In the genomic region with DNA sequence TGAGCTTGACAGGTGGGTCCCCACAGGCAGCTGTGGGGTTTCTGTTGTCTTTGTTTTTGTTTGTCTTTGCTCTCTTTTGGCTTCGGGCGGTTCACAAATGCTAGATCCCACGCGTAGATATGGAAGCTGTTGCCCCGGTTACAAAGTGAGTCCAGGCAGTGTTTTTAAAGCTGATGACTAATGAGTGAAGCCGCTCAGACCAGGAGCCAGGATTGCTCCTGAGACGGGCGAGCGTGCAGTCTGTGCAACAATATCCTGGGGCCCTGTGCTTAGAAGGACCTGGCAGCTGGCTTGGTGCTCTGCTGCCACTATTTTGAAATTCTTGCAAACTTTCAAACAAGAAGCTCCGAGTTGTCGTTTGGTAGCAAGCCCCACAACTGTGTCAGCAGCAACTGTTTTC, we compare ENCODE assay signal across 12 mouse cellular contexts. TPM values are rescaled to one million over a fixed set of nuclear protein-coding genes. Genes with fewer than 3 reads are reported as not detected.
DNase-seq lines count a peak whose midpoint lies in the region; ATAC-seq and TF ChIP-seq lines count a peak whose summit lies in the region.
"Had no signal": no experiment of that assay in that cellular context is flagged by ENCODE, and none has a peak within 500 bp of the region (broad histone marks: within the 10 kb centered on the region; RNA-seq: fewer than 3 reads in every experiment).

No protein-coding gene starts in this region.

- H3K4me3 ChIP-seq in hindbrain, embryonic 10.5 days: no peak overlapping the region
- no peak overlapping the region for H3K4me3 ChIP-seq in hindbrain, embryonic 14.5 days (replicated peaks; ENCODE audit: low read length)
- no peak overlapping the region for H3K4me3 ChIP-seq in limb, embryonic 14.5 days (replicated peaks; ENCODE audit: low read length)

- no peak overlapping the region for H3K4me2 ChIP-seq in hindbrain, embryonic 14.5 days (replicated peaks)
- H3K4me2 ChIP-seq in limb, embryonic 14.5 days (replicated peaks; ENCODE audit: low read depth, low read length, severe bottlenecking): no peak overlapping the region

- no peak for TF ChIP-seq POLR2A in limb, embryonic 14.5 days (IDR thresholded peaks at IDR 0.05; ENCODE audit: borderline replicate concordance, extremely low read depth, insufficient read depth, insufficient read length)

- ATAC-seq in hindbrain, embryonic 14.5 days (ENCODE audit: low FRiP score): no peak
- ATAC-seq in limb, embryonic 14.5 days (ENCODE audit: low FRiP score, low read depth): peak; percentile 60; the same call in 1 of the 2 replicates
- no peak for ATAC-seq in erythroid progenitor cell, adult 5-6 weeks (replicated peaks; ENCODE audit: low FRiP score, poor library complexity, severe bottlenecking)

- no peaks in the 10 kb centered on the region for H3K9me3 ChIP-seq in hindbrain, embryonic 10.5 days
- no peaks in the 10 kb centered on the region for H3K9me3 ChIP-seq in hindbrain, embryonic 14.5 days (ENCODE audit: control insufficient read depth, low read length)
- H3K9me3 ChIP-seq in limb, embryonic 14.5 days (ENCODE audit: control insufficient read depth, low read length): no peaks in the 10 kb centered on the region
- H3K9me3 ChIP-seq: G1E had no signal

- peak; percentile 43 for DNase-seq in hindbrain, embryonic 10.5 days (ENCODE audit: low spot score)
- DNase-seq in hindbrain, embryonic 14.5 days (ENCODE audit: low spot score): no peak
- DNase-seq in MN1 (ENCODE audit: low spot score): peak; percentile 83
- DNase-seq in embryo, embryonic 10.5 days (ENCODE audit: low spot score): peak; percentile 55
- DNase-seq in limb, embryonic 14.5 days (ENCODE audit: low spot score): no peak
- DNase-seq in spleen, postnatal 4 days (ENCODE audit: low spot score in 2 of 2): no peak
- no peak for DNase-seq in cerebellum, postnatal 4 days (ENCODE audit: low spot score in 2 of 2)
- DNase-seq: cerebellum, adult 2 months had no signal

- peaks cover 27% of the 10 kb centered on the region for H3K4me1 ChIP-seq in hindbrain, embryonic 10.5 days (replicated peaks)
- H3K4me1 ChIP-seq in hindbrain, embryonic 14.5 days (replicated peaks; ENCODE audit: control insufficient read depth, insufficient read depth, low read length): peaks cover 21% of the 10 kb centered on the region; the same call in 1 of the 2 replicates
- no peaks in the 10 kb centered on the region for H3K4me1 ChIP-seq in limb, embryonic 14.5 days (ENCODE audit: control insufficient read depth, insufficient read depth, low read length)

- H3K9ac ChIP-seq in hindbrain, embryonic 14.5 days: no peak overlapping the region
- H3K9ac ChIP-seq in limb, embryonic 14.5 days (ENCODE audit: low read depth, low read length, severe bottlenecking): no peak overlapping the region

- 0 out of 2 replicates have a peak, but pooled peaks cover 6% of the 10 kb centered on the region for H3K27me3 ChIP-seq in hindbrain, embryonic 10.5 days (ENCODE audit: insufficient read depth, poor library complexity, severe bottlenecking)
- H3K27me3 ChIP-seq in hindbrain, embryonic 14.5 days (ENCODE audit: control insufficient read depth, insufficient read depth, low read length): no peaks in the 10 kb centered on the region
- no peaks in the 10 kb centered on the region for H3K27me3 ChIP-seq in limb, embryonic 14.5 days (ENCODE audit: control insufficient read depth, insufficient read depth, low read length)

- WGBS in hindbrain, embryonic 10.5 days: 26% methylated on average over 11 of the region's 11 CpGs
- WGBS in hindbrain, embryonic 14.5 days: 12% methylated on average over 11 of the region's 11 CpGs
- 37% methylated on average over 11 of the region's 11 CpGs for WGBS in limb, embryonic 14.5 days

- no peaks in the 10 kb centered on the region for H3K36me3 ChIP-seq in hindbrain, embryonic 10.5 days
- no peaks in the 10 kb centered on the region for H3K36me3 ChIP-seq in hindbrain, embryonic 14.5 days (replicated peaks; ENCODE audit: control insufficient read depth, insufficient read depth)
- no peaks in the 10 kb centered on the region for H3K36me3 ChIP-seq in limb, embryonic 14.5 days (ENCODE audit: control insufficient read depth, insufficient read depth, low read length)
- H3K36me3 ChIP-seq: G1E had no signal

- H3K27ac ChIP-seq in hindbrain, embryonic 10.5 days: peak overlapping the region; percentile 76
- no peak overlapping the region for H3K27ac ChIP-seq in hindbrain, embryonic 14.5 days
- H3K27ac ChIP-seq in limb, embryonic 14.5 days (replicated peaks; ENCODE audit: low read depth, low read length): no peak overlapping the region

RNA-seq across cellular contexts. Expression of gene Sgk2, which starts 13.5 kb away (rescaled TPM):
- not detected in 2 replicates for polyA plus RNA-seq in hindbrain, embryonic 10.5 days (2016; fragmentation: Nextera tagmentation; extraction: Ambion mirVana)
- 0.33 TPM in 1 of 2 replicates, not detected in the other for polyA plus RNA-seq in hindbrain, embryonic 14.5 days (2014; fragmentation: Nextera tagmentation; extraction: Ambion mirVana)
- 0.03 TPM in 1 of 2 replicates, not detected in the other for polyA plus RNA-seq in limb, embryonic 14.5 days (2012; rRNA removed)
- 0.10 TPM in 1 of 2 replicates, not detected in the other for polyA plus RNA-seq in limb, embryonic 14.5 days (2014; fragmentation: Nextera tagmentation; extraction: Ambion mirVana)
- total RNA-seq in erythroid progenitor cell, adult 5-6 weeks (2015; ENCODE audit: low replicate concordance): not detected in 2 replicates
- total RNA-seq in erythroid progenitor cell, adult 5-6 weeks (2017; ENCODE audit: low replicate concordance): not detected in 2 replicates
- total RNA-seq: G1E; gastrocnemius, postnatal 4 days had no signal
- polyA plus RNA-seq: G1E had no signal

RNA-seq across cellular contexts. Expression of gene L3mbtl1, which starts 30.4 kb away (rescaled TPM):
- polyA plus RNA-seq in hindbrain, embryonic 10.5 days (2016; fragmentation: Nextera tagmentation; extraction: Ambion mirVana): 0.16 and 0.30 TPM in 2 replicates
- polyA plus RNA-seq in hindbrain, embryonic 14.5 days (2014; fragmentation: Nextera tagmentation; extraction: Ambion mirVana): 3.9 and 4.3 TPM in 2 replicates
- polyA plus RNA-seq in limb, embryonic 14.5 days (2012; rRNA removed): 0.72 and 0.78 TPM in 2 replicates
- 0.21 and 0.29 TPM in 2 replicates for polyA plus RNA-seq in limb, embryonic 14.5 days (2014; fragmentation: Nextera tagmentation; extraction: Ambion mirVana)
- total RNA-seq in erythroid progenitor cell, adult 5-6 weeks (2015; ENCODE audit: low replicate concordance): 0.36 TPM in 1 of 2 replicates, not detected in the other
- total RNA-seq in erythroid progenitor cell, adult 5-6 weeks (2017; ENCODE audit: low replicate concordance): not detected in 2 replicates
- total RNA-seq: G1E had no signal
- polyA plus RNA-seq: G1E; liver, embryonic 16.5 days had no signal

RNA-seq across cellular contexts. Expression of gene Srsf6, which starts 42.3 kb away (rescaled TPM):
- polyA plus RNA-seq in hindbrain, embryonic 10.5 days (2016; fragmentation: Nextera tagmentation; extraction: Ambion mirVana): 257 and 263 TPM in 2 replicates
- polyA plus RNA-seq in hindbrain, embryonic 14.5 days (2014; fragmentation: Nextera tagmentation; extraction: Ambion mirVana): 131 and 134 TPM in 2 replicates
- polyA plus RNA-seq in limb, embryonic 14.5 days (2012; rRNA removed): 489 and 535 TPM in 2 replicates
- 197 and 210 TPM in 2 replicates for polyA plus RNA-seq in limb, embryonic 14.5 days (2014; fragmentation: Nextera tagmentation; extraction: Ambion mirVana)
- 102 and 149 TPM in 2 replicates for total RNA-seq in erythroid progenitor cell, adult 5-6 weeks (2015; ENCODE audit: low replicate concordance)
- total RNA-seq in erythroid progenitor cell, adult 5-6 weeks (2017; ENCODE audit: low replicate concordance): 107 and 121 TPM in 2 replicates

RNA-seq across cellular contexts. Expression of gene Ift52, which starts 43.5 kb away (rescaled TPM):
- 52.3 and 55.1 TPM in 2 replicates for polyA plus RNA-seq in hindbrain, embryonic 10.5 days (2016; fragmentation: Nextera tagmentation; extraction: Ambion mirVana)
- polyA plus RNA-seq in hindbrain, embryonic 14.5 days (2014; fragmentation: Nextera tagmentation; extraction: Ambion mirVana): 36.0 and 38.2 TPM in 2 replicates
- 33.3 and 39.7 TPM in 2 replicates for polyA plus RNA-seq in limb, embryonic 14.5 days (2012; rRNA removed)
- 45.8 and 50.6 TPM in 2 replicates for polyA plus RNA-seq in limb, embryonic 14.5 days (2014; fragmentation: Nextera tagmentation; extraction: Ambion mirVana)
- total RNA-seq in erythroid progenitor cell, adult 5-6 weeks (2015; ENCODE audit: low replicate concordance): 9.2 and 9.7 TPM in 2 replicates
- total RNA-seq in erythroid progenitor cell, adult 5-6 weeks (2017; ENCODE audit: low replicate concordance): 7.6 and 12.3 TPM in 2 replicates

Comparison
In these comparisons a context has a peak if more than half of its experiments do, and no peak if none do; other contexts are left out.
1. DNase-seq: peak in hindbrain, embryonic 10.5 days (single experiment), MN1 (single experiment) and embryo, embryonic 10.5 days (single experiment); none in hindbrain, embryonic 14.5 days (single experiment), limb, embryonic 14.5 days (single experiment), spleen, postnatal 4 days (0 of 2) and cerebellum, postnatal 4 days (0 of 2).